Comparison of ENCODE assay signal across 15 mouse cellular contexts in the genomic region with DNA sequence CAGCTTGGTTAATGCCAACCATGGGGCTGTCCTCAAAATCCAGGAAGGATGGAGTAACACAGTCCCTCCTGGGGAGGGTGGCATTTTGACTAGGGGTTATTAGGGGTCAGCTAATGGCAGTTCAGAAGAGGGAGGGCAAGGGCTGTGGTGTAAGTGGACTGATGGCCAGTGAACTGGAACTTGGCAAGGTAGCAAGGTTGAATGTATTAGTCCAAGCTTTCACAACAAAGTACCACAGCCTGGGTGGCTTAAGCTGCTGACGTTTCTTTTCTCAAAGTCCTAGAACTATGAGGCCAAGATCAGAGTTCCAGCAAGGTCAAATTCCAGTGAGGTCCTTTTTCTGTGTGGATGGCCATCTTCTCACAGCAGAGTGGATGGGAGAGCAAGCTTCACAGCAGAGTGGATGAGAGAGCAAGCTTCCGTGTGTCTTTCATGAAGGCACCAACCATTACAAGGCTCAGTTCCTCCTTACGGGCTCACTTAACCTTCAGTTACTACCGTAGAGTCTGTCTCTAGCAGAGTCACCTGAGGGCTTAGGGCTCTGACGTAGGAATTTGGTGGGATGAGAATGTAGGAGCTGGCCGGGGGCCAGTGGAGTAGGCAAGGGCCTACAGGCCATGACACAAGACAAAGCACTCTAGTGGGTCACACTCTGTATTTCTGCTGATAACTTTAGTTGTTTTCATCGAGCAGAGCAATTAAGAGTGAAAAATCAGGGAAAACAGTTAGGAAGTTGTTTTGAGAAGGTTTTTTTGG.
DNase-seq lines count a peak whose midpoint lies in the region; ATAC-seq and TF ChIP-seq lines count a peak whose summit lies in the region.
"Had no signal": no experiment of that assay in that cellular context is flagged by ENCODE, and none has a peak within 500 bp of the region (broad histone marks: within the 10 kb centered on the region; RNA-seq: fewer than 3 reads in every experiment).

No protein-coding gene starts in this region.

- 94% methylated on average over 7 of the region's 7 CpGs for WGBS in hindbrain, embryonic 12.5 days

- H3K4me2 ChIP-seq in hindbrain, embryonic 12.5 days (replicated peaks): no peak overlapping the region
- H3K4me2 ChIP-seq: liver, embryonic 15.5 days had no signal

- H3K27ac ChIP-seq in left cerebral cortex, adult 2 months: peak overlapping the region; percentile 18; the same call in 1 of the 2 replicates
- no peak overlapping the region for H3K27ac ChIP-seq in hindbrain, embryonic 12.5 days
- H3K27ac ChIP-seq: liver, embryonic 15.5 days had no signal

- no peaks in the 10 kb centered on the region for H3K9me3 ChIP-seq in hindbrain, embryonic 12.5 days (replicated peaks)
- H3K9me3 ChIP-seq: liver, embryonic 15.5 days had no signal

- H3K4me3 ChIP-seq in left cerebral cortex, adult 2 months: no peak overlapping the region
- H3K4me3 ChIP-seq in hindbrain, embryonic 12.5 days: no peak overlapping the region
- H3K4me3 ChIP-seq: liver, embryonic 15.5 days had no signal

- H3K36me3 ChIP-seq in hindbrain, embryonic 12.5 days: no peaks in the 10 kb centered on the region
- H3K36me3 ChIP-seq: liver, embryonic 15.5 days had no signal

- no peak for ATAC-seq in hindbrain, embryonic 12.5 days (ENCODE audit: low FRiP score)
- ATAC-seq: hindbrain, embryonic 16.5 days; intestine, postnatal 0 days had no signal

- no peaks in the 10 kb centered on the region for H3K27me3 ChIP-seq in hindbrain, embryonic 12.5 days

- no peak for TF ChIP-seq CTCF in left cerebral cortex, adult 2 months (IDR thresholded peaks at IDR 0.05)

- no peak overlapping the region for H3K9ac ChIP-seq in hindbrain, embryonic 12.5 days
- H3K9ac ChIP-seq: liver, embryonic 15.5 days had no signal

- intact Hi-C loops in left cerebral cortex, adult 2 months (cut with DNase I): no loop called here
- intact Hi-C loops in left cerebral cortex, postnatal 4 days (cut with DNase I): no loop called here

- peaks cover 22% of the 10 kb centered on the region for H3K4me1 ChIP-seq in hindbrain, embryonic 12.5 days

- peak; percentile 79 for DNase-seq in adrenal gland, adult 8-10 months
- no peak for DNase-seq in adrenal gland, adult 18-20 months (ENCODE audit: low spot score in 2 of 2)
- DNase-seq in left cerebral cortex, adult 2 months (ENCODE audit: extremely low spot score in 1 of 2, low spot score in 2 of 2): no peak
- DNase-seq in left cerebral cortex, adult 11 months (ENCODE audit: low spot score): no peak
- DNase-seq in kidney, adult 8-10 months: peak; percentile 83 to 94
- peak; percentile 76 to 94 for DNase-seq in kidney, postnatal 36 days
- no peak for DNase-seq in left cerebral cortex, postnatal 4 days
- DNase-seq: cerebellum, adult 11 months; cerebellum, postnatal 25 days; heart, postnatal 36 days; thymus, postnatal 4 days had no signal

Comparison
In these comparisons a context has a peak if more than half of its experiments do, and no peak if none do; other contexts are left out.
1. DNase-seq: peak in adrenal gland, adult 8-10 months (single experiment), kidney, adult 8-10 months (2 of 2) and kidney, postnatal 36 days (2 of 2); none in adrenal gland, adult 18-20 months (0 of 2), left cerebral cortex, adult 2 months (0 of 2), left cerebral cortex, adult 11 months (single experiment) and left cerebral cortex, postnatal 4 days (single experiment).